Mouse (Mus musculus): ENCODE results near the gene Ros1. TPM values are rescaled to one million over a fixed set of nuclear protein-coding genes. Genes with fewer than 3 reads are reported as not detected.

The Ros1 gene
- polyA plus RNA-seq (2015; fragmentation: Nextera tagmentation; extraction: Ambion mirVana): not detected in 2 replicates

DNA sequence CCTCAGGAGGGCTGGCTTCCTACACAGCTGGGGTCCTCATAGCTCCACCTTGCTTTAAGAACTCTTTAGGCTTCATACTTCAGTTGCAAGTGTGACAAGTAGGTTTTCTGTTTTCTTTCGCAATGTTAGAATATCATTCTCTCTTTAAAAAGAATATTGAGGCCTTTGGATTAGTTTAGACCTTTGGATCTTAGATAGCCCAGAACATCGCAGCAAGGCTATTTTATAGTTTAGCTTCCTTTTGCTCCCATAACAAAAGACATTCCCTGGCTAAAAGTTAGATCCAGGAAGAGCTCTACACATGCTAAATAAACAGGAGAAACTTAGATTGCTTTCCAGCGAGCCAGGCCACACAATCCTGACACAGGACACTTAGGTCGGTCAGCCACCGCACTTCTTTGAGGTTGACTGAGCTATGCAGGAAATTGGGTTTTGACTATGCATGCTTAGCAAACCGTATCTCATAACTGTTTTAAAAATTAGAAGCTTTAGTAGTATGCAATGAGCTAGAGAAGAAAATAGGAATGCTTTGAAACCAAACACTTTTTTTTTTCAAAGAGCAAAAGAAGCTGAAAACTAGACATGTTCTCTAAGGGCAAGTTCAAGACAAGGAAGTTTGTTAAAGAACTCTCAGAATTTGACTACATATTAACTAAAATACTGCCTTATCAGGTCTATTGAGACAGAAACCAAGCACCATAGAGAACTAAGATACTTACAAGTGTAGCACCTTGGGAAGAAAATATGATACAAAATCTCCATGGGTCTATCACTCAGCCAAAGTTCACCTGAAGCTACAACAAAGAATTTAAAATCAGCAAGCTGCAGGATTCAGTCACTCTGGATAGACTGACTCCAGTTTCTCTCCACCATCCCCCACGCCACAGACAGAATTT is at the start of gene Ros1:
Gene Ros1 (minus strand): TSS at position 288 of the 896 bp plus-strand sequence.
- H3K9me3 ChIP-seq: no peaks in the 10 kb centered on the region
- no peak within 1 kb of the TSS for H3K4me3 ChIP-seq (replicated peaks)
- no peak within 1 kb of the TSS for H3K27ac ChIP-seq
- no peak within 1 kb of the TSS for H3K9ac ChIP-seq (replicated peaks)
- H3K27me3 ChIP-seq: no peaks in the 10 kb centered on the region
- no peaks in the 10 kb centered on the region for H3K4me1 ChIP-seq (replicated peaks)
- ATAC-seq: no peak
- no peak within 1 kb of the TSS for H3K4me2 ChIP-seq (replicated peaks)
- H3K36me3 ChIP-seq: no peaks in the 10 kb centered on the region
- WGBS: 87% methylated on average over 7 of the region's 7 CpGs

GRCm38 (mm10) chr10:52242680-52243323 is 47.8 kb upstream of the Ros1 start:
- H3K4me2 ChIP-seq (replicated peaks): no peak overlapping the region
- no peaks in the 10 kb centered on the region for H3K9me3 ChIP-seq
- peaks cover 4% of the 10 kb centered on the region; the same call in 1 of the 2 replicates for H3K4me1 ChIP-seq (replicated peaks)
- H3K27ac ChIP-seq: no peak overlapping the region
- H3K27me3 ChIP-seq: no peaks in the 10 kb centered on the region
- no peaks in the 10 kb centered on the region for H3K36me3 ChIP-seq
- WGBS: 65% methylated on average over 7 of the region's 7 CpGs
- ATAC-seq: no peak
- no peak overlapping the region for H3K4me3 ChIP-seq (replicated peaks)
- H3K9ac ChIP-seq (replicated peaks): no peak overlapping the region

DNA sequence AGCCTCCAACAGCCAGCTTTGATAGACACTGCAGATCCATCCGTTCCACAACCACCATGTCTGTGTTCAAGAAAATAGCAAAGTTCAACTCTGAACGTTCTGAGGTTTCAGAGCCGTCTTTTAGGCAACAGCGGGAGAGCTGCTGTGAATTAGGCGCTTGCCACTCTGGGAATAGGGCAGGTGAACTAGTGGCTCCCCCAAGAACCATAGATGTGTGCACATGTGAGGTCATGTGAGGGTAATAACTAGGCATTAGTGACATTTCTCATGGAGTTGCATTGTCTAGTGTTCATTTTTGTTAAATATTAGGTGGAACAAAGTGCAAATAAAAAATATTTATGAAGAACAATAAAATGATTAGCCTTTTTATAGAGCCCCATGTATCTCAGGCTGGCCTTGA is 47.0 kb upstream of the Ros1 start:
- Histone ChIP-seq H3K4me3 (replicated peaks) (no peak overlapping the region), H3K9me3 (no peaks in the 10 kb centered on the region), H3K9ac (replicated peaks) (no peak overlapping the region), H3K36me3 (no peaks in the 10 kb centered on the region), H3K27me3 (no peaks in the 10 kb centered on the region), H3K27ac (no peak overlapping the region), H3K4me1 (replicated peaks) (peaks cover 4% of the 10 kb centered on the region; the same call in 1 of the 2 replicates), H3K4me2 (replicated peaks) (no peak overlapping the region)
- no peak for ATAC-seq
- 90% methylated on average over 5 of the region's 5 CpGs for WGBS

GRCm38 (mm10) chr10:52235461-52235860 is 40.4 kb upstream of the Ros1 start:
- Histone ChIP-seq H3K4me1 (replicated peaks) (peaks cover 17% of the 10 kb centered on the region), H3K4me3 (replicated peaks) (no peak overlapping the region), H3K27ac (no peak overlapping the region), H3K9me3 (no peaks in the 10 kb centered on the region), H3K27me3 (no peaks in the 10 kb centered on the region; the same call in 1 of the 2 replicates), H3K4me2 (replicated peaks) (peak overlapping the region; percentile 88), H3K9ac (replicated peaks) (no peak overlapping the region), H3K36me3 (no peaks in the 10 kb centered on the region)
- ATAC-seq: no peak
- 81% methylated on average over 5 of the region's 5 CpGs for WGBS

DNA sequence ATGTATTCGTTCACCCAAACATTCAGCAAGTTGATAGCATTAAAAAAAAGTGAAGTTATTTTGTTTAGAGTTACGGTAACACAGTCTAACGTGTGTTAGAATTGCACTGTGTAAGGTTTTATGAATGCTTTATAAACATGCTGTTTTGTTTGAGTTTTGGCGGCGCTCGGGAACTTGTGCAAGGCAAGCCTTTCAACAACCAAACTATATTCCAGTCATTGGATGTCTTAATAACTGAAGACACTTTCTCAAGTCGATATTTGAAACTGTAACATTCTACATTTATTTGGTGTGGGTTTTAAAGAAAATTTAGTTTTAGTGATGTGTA is 39.6 kb upstream of the Ros1 start:
- no peaks in the 10 kb centered on the region; the same call in 1 of the 2 replicates for H3K27me3 ChIP-seq
- peaks cover 17% of the 10 kb centered on the region for H3K4me1 ChIP-seq (replicated peaks)
- peak overlapping the region; percentile 81 for H3K4me3 ChIP-seq (replicated peaks)
- H3K27ac ChIP-seq: no peak overlapping the region
- peak overlapping the region; percentile 88 for H3K4me2 ChIP-seq (replicated peaks)
- no peaks in the 10 kb centered on the region for H3K36me3 ChIP-seq
- 17% methylated on average over 7 of the region's 7 CpGs for WGBS
- no peak for ATAC-seq
- H3K9me3 ChIP-seq: no peaks in the 10 kb centered on the region
- H3K9ac ChIP-seq (replicated peaks): peak overlapping the region; percentile 85; the same call in 1 of the 2 replicates

DNA sequence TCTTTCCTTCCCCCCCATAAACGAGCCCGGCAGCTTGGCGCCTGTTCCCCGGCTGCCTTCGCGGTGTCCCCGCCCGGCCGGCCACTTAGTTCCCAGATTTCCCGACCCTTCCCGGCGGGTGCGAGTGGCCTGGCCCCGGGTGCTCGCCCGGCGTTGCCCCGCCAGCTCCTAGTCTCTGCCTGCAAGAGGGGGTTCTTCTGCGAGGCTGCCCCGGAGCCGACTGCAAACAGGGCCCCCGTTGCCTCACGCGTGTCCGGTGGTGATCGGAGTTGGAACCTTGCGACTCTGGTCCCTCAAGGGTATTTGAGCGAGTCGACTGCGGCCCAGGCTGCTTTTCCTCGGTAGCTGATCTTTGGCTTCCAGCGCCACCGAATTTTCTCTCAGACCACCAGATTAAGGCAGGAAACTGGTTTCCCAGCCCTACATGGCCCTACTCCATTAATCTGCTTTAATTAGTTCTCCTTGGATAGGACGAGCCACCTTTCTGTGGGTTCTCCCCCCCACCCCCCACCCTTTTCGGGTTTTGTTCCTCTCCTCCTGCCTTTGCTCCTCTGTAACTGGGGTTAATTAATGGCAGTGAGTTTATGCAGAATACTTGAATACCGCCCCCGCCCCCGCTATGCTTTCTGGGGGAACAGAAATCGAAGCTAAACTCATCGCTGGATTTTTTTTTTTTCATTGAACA is 39.1 kb upstream of the Ros1 start:
- H3K4me2 ChIP-seq (replicated peaks): peak overlapping the region; percentile 88
- H3K27me3 ChIP-seq: no peaks in the 10 kb centered on the region; the same call in 1 of the 2 replicates
- WGBS: under 1% methylated on average over 40 of the region's 40 CpGs
- no peaks in the 10 kb centered on the region for H3K9me3 ChIP-seq
- H3K4me3 ChIP-seq (replicated peaks): peak overlapping the region; percentile 81
- peak overlapping the region; percentile 61 for H3K27ac ChIP-seq
- peak overlapping the region; percentile 85 for H3K9ac ChIP-seq (replicated peaks)
- H3K36me3 ChIP-seq: no peaks in the 10 kb centered on the region
- H3K4me1 ChIP-seq (replicated peaks): peaks cover 17% of the 10 kb centered on the region
- ATAC-seq: peak; percentile 78

- Histone ChIP-seq H3K27ac (peak within 1 kb of the TSS; percentile 61), H3K9ac (replicated peaks) (peak within 1 kb of the TSS; percentile 85), H3K9me3 (no peaks in the 10 kb centered on the region), H3K4me2 (replicated peaks) (peak within 1 kb of the TSS; percentile 88), H3K36me3 (no peaks in the 10 kb centered on the region), H3K27me3 (no peaks in the 10 kb centered on the region; the same call in 1 of the 2 replicates), H3K4me3 (replicated peaks) (peak within 1 kb of the TSS; percentile 81), H3K4me1 (replicated peaks) (peaks cover 17% of the 10 kb centered on the region)
- ATAC-seq: peak; percentile 96
- WGBS: under 1% methylated on average over 56 of the region's 60 CpGs
These were observed 38.4 kb upstream of the Ros1 start, which contains the start of gene Dcbld1 for GRCm38 (mm10) chr10:52233301-52233968. TSS of gene Dcbld1 (plus strand) at chr10:52233619.

- H3K4me1 ChIP-seq (replicated peaks): peaks cover 17% of the 10 kb centered on the region
- no peak overlapping the region for H3K27ac ChIP-seq
- H3K4me3 ChIP-seq (replicated peaks): peak overlapping the region; percentile 81
- H3K36me3 ChIP-seq: no peaks in the 10 kb centered on the region
- WGBS: 14% methylated on average over 21 of the region's 21 CpGs
- no peaks in the 10 kb centered on the region for H3K9me3 ChIP-seq
- H3K4me2 ChIP-seq (replicated peaks): peak overlapping the region; percentile 88
- ATAC-seq: peak; percentile 44
- H3K9ac ChIP-seq (replicated peaks): no peak overlapping the region
- no peaks in the 10 kb centered on the region; the same call in 1 of the 2 replicates for H3K27me3 ChIP-seq
These were observed 37.4 kb upstream of the Ros1 start for GRCm38 (mm10) chr10:52232196-52233176.

DNA sequence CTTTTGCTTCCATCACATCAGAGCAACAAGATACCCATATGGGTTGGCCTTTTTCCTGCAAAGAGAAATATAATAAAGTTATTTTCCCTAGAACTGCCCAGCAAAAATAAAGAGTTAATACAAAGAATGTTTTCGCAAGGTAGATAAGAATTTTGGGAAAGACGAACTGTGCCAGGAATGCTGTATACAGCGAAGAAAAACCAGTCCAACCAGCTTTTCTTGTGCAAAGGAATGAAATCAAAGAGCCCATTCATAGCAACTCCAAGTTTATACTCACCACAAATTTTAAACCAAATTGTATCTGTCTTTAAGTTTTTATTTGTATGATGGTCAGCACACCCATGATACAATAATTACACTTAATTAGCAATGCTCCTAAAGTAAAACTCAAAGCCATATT is 24.6 kb upstream of the Ros1 start:
- H3K9me3 ChIP-seq: no peaks in the 10 kb centered on the region
- no peak overlapping the region for H3K4me2 ChIP-seq (replicated peaks)
- no peaks in the 10 kb centered on the region for H3K27me3 ChIP-seq
- no peaks in the 10 kb centered on the region for H3K4me1 ChIP-seq (replicated peaks)
- 89% methylated on average over 3 of the region's 3 CpGs for WGBS
- H3K27ac ChIP-seq: no peak overlapping the region
- H3K36me3 ChIP-seq: no peaks in the 10 kb centered on the region
- ATAC-seq: no peak
- no peak overlapping the region for H3K4me3 ChIP-seq (replicated peaks)
- no peak overlapping the region for H3K9ac ChIP-seq (replicated peaks)

GRCm38 (mm10) chr10:52217564-52217934 is 22.5 kb upstream of the Ros1 start:
- no peak overlapping the region for H3K4me3 ChIP-seq (replicated peaks)
- H3K27me3 ChIP-seq: no peaks in the 10 kb centered on the region
- no peak overlapping the region for H3K4me2 ChIP-seq (replicated peaks)
- H3K36me3 ChIP-seq: no peaks in the 10 kb centered on the region
- 51% methylated on average over 7 of the region's 7 CpGs for WGBS
- H3K27ac ChIP-seq: no peak overlapping the region
- ATAC-seq: peak; percentile 58; the same call in 1 of the 2 replicates
- H3K9me3 ChIP-seq: no peaks in the 10 kb centered on the region
- no peak overlapping the region for H3K9ac ChIP-seq (replicated peaks)
- H3K4me1 ChIP-seq (replicated peaks): no peaks in the 10 kb centered on the region
